Mouse (Mus musculus) kidney, adult 9 months (tissue): ENCODE data around the gene Calhm6.

Source experiments
- DNase-seq: peaks from one replicate; pipeline ENCODE4 v3.0.0; 2022

Calhm6 gene

GRCm38 (mm10) chr10:34096418-34096883 lies 31.3 kb downstream of the Calhm6 start, which contains the start of gene Calhm5:
Gene Calhm5 (minus strand): TSS chr10:34096519.
- DNase-seq = peak; percentile 35

GRCm38 (mm10) chr10:34095964-34096363 lies 31.8 kb downstream of the Calhm6 start:
- no peak for DNase-seq

DNA sequence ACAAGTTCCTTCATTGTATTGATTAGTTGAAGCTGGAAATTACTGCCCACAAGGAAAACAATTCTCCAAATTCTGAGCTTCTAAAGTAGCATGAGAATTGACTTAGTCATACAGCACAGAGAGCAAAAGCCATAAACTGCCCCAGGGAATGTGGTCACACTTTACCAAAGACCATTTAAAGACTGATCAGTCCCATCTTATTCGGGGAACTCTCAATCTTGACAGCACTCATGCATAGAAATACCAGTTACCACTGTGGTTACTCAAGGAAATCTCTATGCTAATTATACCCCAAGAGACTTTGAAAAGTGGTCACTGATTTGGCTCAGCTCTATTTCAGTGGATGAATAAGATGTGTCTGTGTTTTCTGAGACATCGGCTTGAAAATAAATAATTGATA lies 32.6 kb downstream of the Calhm6 start:
- no peak for DNase-seq

GRCm38 (mm10) chr10:34091888-34092287 lies 35.9 kb downstream of the Calhm6 start:
- no peak for DNase-seq

DNA sequence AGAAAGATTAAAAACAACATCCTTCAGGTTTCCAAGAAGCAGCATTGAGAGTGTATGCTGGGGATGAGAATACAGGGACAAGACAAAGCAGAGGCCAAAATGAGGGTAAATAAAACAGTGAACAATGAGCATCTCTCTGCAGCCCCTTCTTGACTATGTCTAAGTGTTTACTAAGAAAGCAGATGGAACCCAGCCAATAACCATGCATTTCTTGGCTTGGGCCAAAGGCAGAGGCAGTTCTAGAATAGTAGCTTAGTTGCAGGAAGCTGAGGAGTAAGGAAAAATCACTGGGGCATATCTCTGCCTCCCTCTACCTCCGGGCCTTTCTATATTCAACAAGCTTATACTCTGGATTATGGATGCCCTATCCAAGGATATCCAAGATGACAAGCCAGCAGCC lies 37.3 kb downstream of the Calhm6 start:
- DNase-seq = no peak

DNA sequence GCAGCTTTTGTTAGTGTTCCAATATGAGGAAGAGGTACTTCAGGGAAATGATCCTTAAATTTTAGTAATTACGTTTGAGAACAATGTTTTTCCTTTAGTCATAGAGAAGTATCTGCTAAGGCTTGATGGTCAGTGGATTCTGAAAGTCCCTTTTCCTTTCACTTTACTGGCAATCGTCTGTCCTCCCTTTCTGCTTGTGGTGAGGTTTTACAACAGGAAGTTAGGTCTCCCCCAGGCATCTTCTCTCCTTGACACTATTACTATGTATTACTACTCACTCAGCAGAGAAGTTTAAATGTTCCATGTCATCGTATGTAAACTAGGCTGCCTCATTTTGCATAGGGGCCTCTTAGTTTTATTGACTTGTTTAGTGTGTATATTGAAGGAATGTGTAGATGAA lies 38.3 kb downstream of the Calhm6 start:
- DNase-seq = no peak

DNA sequence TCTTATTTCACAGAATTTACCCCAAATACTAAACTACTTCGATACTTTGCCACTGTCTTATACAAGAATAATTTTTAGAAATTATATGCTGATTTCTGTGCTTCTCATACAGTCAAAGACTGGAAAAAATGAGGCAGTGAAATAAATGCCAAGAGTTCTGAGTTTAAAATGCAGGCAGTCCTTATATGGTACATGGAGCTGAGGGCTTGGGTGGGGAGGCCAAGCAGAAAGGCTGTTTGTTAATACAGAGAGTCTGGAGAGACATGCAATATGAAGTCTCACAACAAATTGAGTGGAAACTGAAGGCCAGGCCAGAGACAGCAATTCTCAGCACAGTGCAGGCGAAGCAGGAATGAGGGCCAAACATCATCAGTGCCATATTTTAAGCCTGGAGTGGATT lies 39.3 kb downstream of the Calhm6 start:
- DNase-seq = no peak

DNA sequence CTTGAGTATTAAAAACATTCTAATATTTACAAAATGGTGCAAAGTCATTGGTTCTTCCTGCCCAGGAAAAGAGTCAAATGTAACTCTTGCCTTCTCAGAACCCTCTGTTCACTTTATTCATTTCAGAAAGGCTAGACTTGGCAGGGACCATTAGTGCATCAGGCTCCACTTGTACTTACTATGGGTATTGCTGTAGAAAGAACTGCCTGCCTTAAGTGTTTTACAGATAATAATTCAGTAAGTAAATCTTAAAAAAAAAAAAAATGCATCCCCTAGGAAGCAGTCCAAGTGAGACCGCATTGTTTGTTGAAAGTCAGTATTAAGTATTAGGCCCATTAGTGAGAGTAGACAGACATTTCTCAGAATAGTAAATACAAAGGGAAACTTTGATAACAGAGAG lies 41.3 kb downstream of the Calhm6 start:
- no peak for DNase-seq
